Mouse (Mus musculus) embryonic fibroblast, embryonic 13.5 days (primary cell): ENCODE measurements at regions not wholly inside any gene's neighbourhood (a gene's known extent, or its start where the extent isn't known, plus 50 kb on each side); places are given as distances from the start of the nearest gene placed in this dataset.

ENCODE experiments used
- CTCF ChIP-seq: IDR thresholded peaks from 2 replicates; pipeline ENCODE4 v1.5.1; 2011; ENCODE audit warnings: mild to moderate bottlenecking, control low read depth, low read length, moderate library complexity, borderline replicate concordance; ENCODE audit not compliant: insufficient read depth
- POLR2A ChIP-seq: IDR thresholded peaks from 2 replicates; pipeline ENCODE4 v1.6.1; 2011; ENCODE audit warnings: low read depth, mild to moderate bottlenecking, control low read depth, low read length, moderate library complexity

GRCm38 (mm10) chr5:44400573-44401332 lies 174.3 kb upstream of the Tapt1 start:
- no peak for TF ChIP-seq CTCF
- TF ChIP-seq POLR2A = no peak
